Mouse (Mus musculus) NIH3T3 (cell line): Measurements from ENCODE around the gene Acap2.

Experiments
- DNase-seq: peaks from one replicate; pipeline ENCODE4 v3.0.0-alpha.2; 2012; ENCODE audit warnings: low read depth

The Acap2 gene

GRCm38 (mm10) chr16:31205726-31206125, 4.7 kb upstream of the Acap2 start:
- no peak for DNase-seq

GRCm38 (mm10) chr16:31205187-31205586, 4.1 kb upstream of the Acap2 start:
- DNase-seq = peak; percentile 44

DNA sequence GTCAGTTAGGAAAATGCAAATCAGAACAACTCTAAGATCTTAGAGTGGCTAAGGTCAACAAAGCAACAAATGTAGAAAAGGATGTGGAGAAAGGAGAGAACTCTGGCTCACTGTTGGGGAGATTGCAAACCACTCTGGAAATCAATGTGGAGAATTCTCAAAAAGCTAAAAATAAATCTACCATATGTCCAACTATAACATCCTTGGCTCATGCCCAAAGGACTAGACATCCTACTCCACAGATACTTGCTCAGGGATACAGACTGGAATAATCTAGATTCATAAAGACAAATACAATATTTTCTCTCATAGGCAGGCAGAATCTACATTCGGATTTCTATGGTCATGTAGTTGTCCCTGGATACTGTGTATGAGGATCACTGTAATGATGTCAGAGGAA, 3.2 kb upstream of the Acap2 start:
- no peak for DNase-seq

- DNase-seq = no peak
Measured at GRCm38 (mm10) chr16:31201704-31202103, 659 bp upstream of the Acap2 start.

DNA sequence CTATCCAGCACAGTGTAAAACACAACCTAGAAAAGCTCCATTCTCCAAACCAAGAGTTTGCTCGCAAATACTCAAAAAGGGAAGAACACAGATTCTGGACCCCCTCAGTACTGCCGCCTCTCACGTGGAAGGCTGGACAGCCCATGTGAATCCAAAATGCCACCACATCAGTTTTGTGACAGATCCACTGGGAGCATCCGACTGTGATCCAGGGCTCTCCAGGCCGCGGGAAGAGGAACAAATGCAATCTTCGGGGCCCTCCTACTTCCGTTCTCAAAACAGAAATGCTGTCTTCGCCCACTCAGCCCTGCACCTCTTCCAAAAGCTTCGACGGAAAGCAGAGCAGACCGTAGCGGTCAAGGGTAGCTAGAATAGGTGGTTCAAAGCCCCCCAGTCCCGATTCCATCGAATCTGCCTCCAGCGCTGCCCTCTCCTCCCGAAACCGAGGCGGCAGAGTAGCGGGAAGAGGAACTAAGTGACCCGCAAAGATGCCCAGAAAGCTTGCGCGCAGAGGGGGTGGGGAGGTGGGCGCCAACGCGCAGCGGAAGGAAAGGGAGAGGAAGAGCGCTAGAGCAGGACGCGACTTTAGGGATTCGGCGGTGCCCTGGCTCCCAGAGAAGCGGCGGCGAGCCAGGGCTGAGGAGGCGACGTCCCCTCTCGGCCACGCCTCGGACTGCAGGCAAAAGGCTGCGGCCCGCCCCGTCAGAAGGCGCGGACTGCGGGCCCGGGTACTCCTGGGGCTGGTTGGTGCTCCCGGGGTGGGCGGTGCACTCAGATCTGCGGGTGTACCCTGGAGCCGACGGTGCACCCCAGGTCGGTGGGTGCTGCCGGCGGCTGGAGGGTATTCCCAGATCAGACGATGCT, 887 bp downstream of the Acap2 start:
- DNase-seq = peak; percentile 79

- peak; percentile 79 for DNase-seq
Measured at GRCm38 (mm10) chr16:31199591-31199925, 1.5 kb downstream of the Acap2 start.

DNA sequence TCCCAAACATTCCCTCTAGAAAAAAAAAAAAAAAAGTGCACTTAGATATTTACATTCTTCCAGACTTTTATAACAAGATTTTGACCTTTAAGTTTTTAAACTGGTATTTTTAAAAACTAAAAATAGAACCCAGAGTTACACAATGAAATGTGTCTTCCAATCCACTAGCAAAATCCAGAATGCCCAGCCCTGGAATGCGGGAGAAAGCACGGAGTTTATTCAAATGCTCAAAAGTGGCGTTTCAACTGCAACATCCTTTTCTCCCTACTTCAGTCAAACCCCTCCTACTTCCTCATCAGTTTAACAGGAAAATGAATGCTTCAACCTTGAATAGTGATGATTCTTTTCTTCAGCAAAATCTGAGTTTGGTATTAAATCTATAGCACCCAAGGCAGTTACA, 4.1 kb downstream of the Acap2 start:
- peak; percentile 39 for DNase-seq

GRCm38 (mm10) chr16:31192526-31192925, 8.5 kb downstream of the Acap2 start:
- DNase-seq = peak; percentile 54

DNA sequence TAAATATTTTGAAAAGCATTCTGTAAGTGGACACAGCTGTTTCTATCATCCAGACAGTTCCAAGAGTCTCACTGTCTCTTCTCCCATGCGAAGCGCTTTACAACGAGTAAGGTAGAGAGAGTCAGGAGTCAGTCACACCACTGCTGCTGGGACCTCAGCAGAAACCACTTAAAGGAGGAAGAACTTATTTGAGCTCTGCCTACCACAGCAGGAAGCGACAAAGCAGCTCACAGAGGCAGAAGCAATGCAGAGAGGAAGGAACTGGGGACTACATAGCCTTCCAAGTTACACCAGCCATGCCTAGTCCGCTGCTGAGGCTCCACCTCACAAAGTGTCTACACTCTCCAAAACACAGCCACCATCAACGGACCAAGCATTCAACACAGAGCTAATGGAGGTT, 9.2 kb downstream of the Acap2 start:
- peak; percentile 32 for DNase-seq

DNA sequence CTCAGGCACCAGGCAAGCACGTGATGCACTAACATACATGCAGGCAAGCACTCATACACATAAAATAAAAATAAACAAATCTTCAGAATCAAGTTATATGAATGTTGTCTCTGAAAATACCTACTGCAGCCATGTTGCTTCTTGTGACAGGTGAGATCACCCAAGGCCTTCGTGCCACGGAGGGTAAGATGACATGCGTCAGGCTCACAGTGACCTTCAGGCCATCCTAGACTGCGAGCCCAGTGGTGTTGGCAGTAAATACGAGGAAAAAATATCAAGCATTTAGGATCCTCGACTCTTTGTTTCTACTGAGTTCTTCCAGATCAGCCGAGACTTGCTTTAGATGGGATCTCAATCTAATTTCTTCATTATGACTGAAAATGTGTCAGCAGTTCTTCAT, 10.6 kb downstream of the Acap2 start:
- DNase-seq = no peak

DNA sequence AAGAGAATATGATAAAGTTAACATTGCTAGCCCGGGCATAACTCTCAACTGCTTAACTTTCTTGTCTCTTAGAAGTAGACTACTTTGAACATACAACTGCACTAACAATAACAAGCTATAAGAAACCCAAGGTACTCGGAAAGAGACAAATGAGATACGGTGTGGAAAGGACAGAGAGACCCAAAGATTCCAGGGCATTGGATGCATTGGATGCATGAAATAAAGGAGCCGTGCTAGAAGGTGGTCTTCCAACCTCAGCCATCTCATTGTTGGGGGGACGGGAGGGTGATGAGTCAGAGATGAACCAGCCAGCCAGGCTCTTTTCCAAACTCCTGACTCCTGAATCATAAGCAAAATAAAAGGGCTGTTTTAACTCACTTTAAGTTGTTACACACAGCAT, 11.8 kb downstream of the Acap2 start:
- peak; percentile 82 for DNase-seq

DNA sequence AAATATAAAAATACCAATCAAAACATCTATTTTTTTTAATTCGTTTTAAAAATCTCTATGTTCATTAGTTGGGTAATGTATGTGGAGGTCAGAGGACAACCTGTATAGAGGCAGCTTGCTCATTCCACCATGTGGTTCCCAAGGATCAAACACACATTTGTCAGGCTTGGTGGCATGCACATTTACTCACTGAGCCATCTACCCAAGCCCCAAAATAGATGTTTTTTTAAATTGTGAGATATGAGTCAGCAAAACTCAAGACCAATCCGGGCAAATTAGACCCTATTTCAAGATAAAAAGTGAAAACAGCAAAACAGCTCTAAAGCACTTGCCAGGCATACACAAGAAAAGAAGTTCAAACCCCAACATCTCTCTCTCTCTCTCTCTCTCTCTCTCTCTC, 12.2 kb downstream of the Acap2 start:
- DNase-seq = peak; percentile 54

DNA sequence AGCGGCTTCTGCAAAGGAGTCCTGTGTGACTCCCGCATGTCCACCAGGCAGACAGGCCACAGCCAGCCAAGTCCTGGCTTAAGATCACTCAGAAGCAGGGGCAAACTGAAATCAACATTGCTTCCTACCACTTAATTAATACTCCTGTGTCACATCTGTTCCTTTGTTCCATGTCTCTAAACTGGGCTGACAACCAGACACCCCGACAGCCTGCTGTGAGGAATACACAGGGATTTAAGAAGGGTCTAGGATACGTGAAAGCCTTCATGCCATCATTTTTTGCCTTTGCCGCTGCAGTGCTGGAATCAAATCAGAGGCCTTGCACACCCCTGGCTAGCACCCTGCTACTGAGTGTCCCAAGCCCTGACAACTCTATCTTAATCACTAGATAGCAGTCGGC, 12.8 kb downstream of the Acap2 start:
- DNase-seq = no peak

DNA sequence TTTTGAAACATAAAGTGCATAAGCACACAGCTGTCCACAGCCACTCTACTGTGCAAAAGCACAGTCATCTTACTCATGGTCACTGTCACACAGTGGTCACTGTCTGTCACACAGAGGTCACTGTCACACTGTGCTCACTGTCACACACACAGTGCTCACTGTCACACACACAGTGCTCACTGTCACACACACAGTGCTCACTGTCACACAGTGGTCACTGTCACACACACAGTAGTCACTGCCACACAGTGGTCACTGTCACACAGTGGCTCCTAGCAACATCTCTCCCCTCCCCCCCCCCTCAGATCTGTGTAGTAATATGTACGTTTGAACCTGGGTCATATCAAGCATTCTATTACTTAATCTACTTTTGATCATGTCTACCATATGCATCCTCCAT, 13.9 kb downstream of the Acap2 start:
- DNase-seq = no peak

- no peak for DNase-seq
Measured at GRCm38 (mm10) chr16:31185757-31186156, 15.3 kb downstream of the Acap2 start.

DNA sequence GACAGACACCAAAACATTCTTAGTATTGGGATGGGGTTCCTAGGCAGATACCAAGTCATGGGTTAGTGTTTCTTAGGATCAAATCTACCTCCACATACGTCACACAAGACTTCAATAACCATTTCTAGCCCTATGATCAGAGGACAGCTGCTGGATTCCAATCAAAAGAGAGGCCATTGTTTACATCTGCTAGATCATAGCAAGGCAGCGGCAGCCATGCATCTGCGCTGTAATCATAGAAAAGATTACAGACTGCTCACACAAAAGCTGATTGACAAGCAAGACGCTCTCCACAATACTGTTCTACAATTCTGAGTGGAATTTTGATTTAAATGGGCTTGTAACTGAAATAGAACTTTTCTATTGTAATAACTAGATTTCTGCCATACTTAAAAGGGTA, 16.3 kb downstream of the Acap2 start:
- DNase-seq = no peak

DNA sequence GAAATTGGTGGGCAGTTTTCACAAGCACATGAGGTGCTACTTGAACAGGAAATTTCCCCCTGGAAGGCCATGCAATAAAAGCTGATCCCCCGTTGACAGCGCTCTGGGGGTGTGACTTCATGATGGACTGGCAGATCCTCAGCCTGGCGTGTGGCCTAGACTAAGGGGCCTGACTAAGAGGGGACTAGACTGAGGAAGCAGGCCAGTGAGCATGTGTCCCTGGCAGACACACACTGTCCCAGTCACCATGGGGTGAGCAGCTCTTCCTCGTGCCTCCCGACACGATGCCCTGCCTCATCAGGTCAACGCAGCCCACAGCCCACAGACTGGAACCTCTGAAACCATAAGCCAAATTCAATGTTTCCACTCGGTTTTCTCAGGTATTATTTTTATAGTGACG, 18.5 kb downstream of the Acap2 start:
- peak; percentile 36 for DNase-seq

DNA sequence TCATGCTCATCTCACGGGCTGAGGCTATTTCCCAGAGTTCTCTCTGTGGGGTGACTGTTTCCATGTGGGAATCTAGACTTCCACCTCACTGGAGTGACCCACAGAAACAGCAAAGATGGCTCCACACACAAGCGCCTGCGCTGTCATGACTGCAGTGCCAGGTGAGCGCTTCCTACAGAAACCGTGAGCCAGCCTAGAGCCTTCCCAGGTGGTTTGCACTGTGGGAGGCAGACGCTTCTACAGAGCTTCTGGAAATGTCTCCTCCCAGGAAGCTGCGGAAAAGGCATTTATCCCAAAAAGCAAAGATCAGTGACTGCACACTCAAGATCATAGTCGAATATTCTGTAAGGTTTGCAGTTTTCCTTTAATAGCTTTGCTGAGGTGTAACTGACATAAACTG, 20.2 kb downstream of the Acap2 start:
- DNase-seq = no peak

- no peak for DNase-seq
Measured at GRCm38 (mm10) chr16:31179384-31179783, 21.7 kb downstream of the Acap2 start.

- DNase-seq = peak; percentile 49
Measured at GRCm38 (mm10) chr16:31174880-31175638, 26.0 kb downstream of the Acap2 start.

- no peak for DNase-seq
Measured at GRCm38 (mm10) chr16:31172229-31172628, 28.8 kb downstream of the Acap2 start.

DNA sequence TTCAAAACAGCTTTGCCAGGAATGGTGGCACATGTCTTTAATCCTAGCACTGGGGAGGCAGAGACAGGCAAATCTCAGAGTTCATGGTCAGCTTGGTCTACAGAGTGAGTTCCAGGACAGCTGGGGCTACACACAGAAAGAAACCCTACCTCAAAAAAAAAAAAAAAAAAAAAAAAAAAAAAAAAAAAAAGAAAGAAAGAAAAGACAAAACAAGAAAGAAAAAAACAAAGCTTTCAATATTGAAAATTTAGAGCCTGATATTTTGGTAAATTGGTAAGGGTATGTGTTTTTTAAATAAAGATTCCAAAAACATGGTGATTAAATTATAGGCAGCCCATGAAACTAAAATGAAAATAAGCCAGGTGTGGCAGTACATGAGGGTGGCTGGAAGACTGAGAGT, 29.6 kb downstream of the Acap2 start:
- DNase-seq = no peak

DNA sequence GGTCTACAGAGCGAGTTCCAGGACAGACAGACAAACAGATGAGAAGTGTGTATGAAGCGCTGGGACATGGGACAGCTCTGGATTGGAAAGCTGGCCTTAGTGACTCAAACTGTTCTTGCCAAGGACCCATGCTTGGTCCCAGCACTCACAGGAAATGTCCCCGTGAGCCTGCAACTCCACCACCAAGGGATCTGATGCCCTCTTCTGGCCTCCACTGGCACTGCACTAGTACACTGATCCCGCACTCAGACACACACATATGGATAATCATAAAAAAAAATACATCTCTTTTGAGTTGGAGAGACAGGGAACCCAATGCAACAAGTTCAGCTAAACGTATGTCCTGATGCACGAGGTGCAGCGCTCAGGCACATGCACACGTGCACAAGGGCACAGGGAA, 30.7 kb downstream of the Acap2 start:
- no peak for DNase-seq

- DNase-seq = no peak
Measured at GRCm38 (mm10) chr16:31169596-31169995, 31.4 kb downstream of the Acap2 start.
